Mouse (Mus musculus): ENCODE measurements around the gene Mrto4. TPM values are rescaled to one million over a fixed set of nuclear protein-coding genes. Genes with fewer than 3 reads are reported as not detected.
A peak's percentile ranks its signal among the peaks of the same experiment; 100 is the strongest.

Gene Mrto4
- polyA plus RNA-seq, 1 experiment from 2014 or later = 123 TPM

DNA sequence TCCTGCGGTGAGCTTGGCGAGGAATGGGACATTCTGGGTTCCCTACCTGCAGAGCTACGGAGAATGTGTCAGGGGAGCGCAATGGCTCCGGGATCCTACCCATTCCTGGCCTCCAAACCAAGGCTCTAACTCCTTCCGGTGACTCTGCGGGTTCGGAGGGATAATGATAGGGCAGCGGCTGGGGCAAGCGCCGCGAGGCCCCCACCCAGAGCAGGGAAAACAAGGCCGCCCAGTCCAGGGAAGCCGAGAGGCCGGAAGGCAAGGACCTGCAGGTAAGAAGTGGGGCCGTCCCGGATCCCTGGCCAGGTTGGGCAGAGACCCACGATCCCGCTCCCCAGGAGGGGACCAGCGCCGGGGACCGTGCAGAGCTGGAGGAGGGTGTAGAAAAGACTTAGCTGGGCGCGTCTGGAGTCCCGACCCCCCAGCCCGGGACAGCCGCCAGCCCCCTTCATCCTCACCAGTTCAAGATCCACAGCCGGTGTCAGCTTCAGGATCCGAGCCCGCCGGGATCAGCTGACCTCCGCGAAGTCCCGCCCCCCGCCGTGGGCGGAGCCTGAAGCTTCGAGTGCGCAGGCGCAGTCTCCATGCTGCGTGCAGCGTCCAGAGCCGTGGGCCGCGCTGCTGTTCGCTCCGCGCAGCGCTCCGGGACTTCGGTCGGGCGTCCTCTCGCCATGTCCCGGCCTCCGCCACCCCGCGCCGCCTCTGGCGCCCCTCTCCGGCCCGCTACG, 42.0 kb downstream of the Mrto4 start, which contains the start of the genes Pqlc2 and Akr7a5:
TSS of gene Pqlc2 (minus strand) at position 538 of the 728 bp plus-strand sequence.
TSS of gene Akr7a5 (plus strand) at position 574 of the 728 bp plus-strand sequence.
- Histone ChIP-seq H3K4me1 (replicated peaks; ENCODE audit: control insufficient read depth, insufficient read depth, low read length) (peaks cover 6% of the 10 kb centered on the region), H3K27me3 (ENCODE audit: control insufficient read depth, insufficient read depth, low read length) (peaks cover 6% of the 10 kb centered on the region; the same call in 1 of the 2 replicates), H3K27ac (ENCODE audit: low read depth, low read length) (0 out of 2 replicates have a peak within 1 kb of the TSS, but pooled peaks have one; percentile 2), H3K9me3 (ENCODE audit: control insufficient read depth, low read length) (no peaks in the 10 kb centered on the region), H3K4me2 (replicated peaks; ENCODE audit: low read depth, low read length) (peak within 1 kb of the TSS; percentile 83), H3K4me3 (ENCODE audit: low read depth, low read length) (peak within 1 kb of the TSS; percentile 64), H3K9ac (ENCODE audit: low read depth, low read length) (peak within 1 kb of the TSS; percentile 77), H3K36me3 (ENCODE audit: control insufficient read depth, insufficient read depth, low read length) (no peaks in the 10 kb centered on the region)
- peak; percentile 89 for ATAC-seq (ENCODE audit: low FRiP score)
- DNase-seq (ENCODE audit: low spot score) = peak; percentile 99
- 1% methylated on average over 50 of the region's 63 CpGs for WGBS

DNA sequence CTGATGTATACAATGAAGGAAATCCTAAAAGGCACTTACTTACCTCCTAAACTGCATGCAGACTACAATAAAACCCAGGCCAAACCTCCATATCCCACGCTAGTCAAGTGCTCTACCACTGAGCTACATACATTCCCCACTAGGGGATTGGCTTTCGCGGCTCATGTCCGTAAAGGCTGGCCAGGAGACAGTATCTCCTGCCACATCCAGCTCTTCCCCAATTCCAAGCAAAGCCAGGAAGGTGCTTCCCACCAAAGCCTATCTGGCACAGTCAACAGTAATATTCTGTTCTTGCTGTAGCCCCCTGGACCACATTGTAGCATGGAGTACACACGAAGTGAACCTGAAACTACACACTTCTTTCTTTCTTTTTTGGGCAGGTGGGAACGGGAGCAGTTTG, 42.7 kb downstream of the Mrto4 start:
- WGBS = 24% methylated on average over 6 of the region's 6 CpGs
- H3K27ac ChIP-seq (ENCODE audit: low read depth, low read length) = no peak overlapping the region
- peaks cover 6% of the 10 kb centered on the region; the same call in 1 of the 2 replicates for H3K27me3 ChIP-seq (ENCODE audit: control insufficient read depth, insufficient read depth, low read length)
- peaks cover 6% of the 10 kb centered on the region for H3K4me1 ChIP-seq (replicated peaks; ENCODE audit: control insufficient read depth, insufficient read depth, low read length)
- H3K36me3 ChIP-seq (ENCODE audit: control insufficient read depth, insufficient read depth, low read length) = no peaks in the 10 kb centered on the region
- no peaks in the 10 kb centered on the region for H3K9me3 ChIP-seq (ENCODE audit: control insufficient read depth, low read length)
- peak overlapping the region; percentile 83 for H3K4me2 ChIP-seq (replicated peaks; ENCODE audit: low read depth, low read length)
- H3K9ac ChIP-seq (ENCODE audit: low read depth, low read length) = peak overlapping the region; percentile 77
- H3K4me3 ChIP-seq (ENCODE audit: low read depth, low read length) = peak overlapping the region; percentile 64
- DNase-seq (ENCODE audit: low spot score) (no peak), ATAC-seq (ENCODE audit: low FRiP score) (no peak)

DNA sequence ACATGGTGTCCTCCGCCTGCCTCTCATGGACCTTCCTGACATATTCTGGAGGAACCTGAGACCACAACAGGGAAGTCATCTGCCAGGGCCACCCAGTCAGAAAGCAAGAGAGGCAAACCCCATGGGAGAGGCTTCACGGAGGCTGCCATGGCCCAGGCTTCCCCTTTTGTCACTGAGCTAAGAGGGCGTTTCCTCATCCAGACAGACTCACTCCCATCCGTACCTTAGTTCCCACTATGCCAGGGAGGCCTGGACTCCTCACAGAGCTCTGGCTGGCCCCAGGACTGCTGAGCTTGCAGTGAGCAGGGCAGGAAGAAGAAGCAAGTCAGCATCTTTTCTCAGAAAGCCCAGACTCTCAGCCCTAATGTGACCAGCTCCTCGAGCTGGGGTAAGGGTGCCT, 44.5 kb downstream of the Mrto4 start:
- DNase-seq (ENCODE audit: low spot score) (no peak), ATAC-seq (ENCODE audit: low FRiP score) (no peak)
- Histone ChIP-seq H3K36me3 (ENCODE audit: control insufficient read depth, insufficient read depth, low read length) (no peaks in the 10 kb centered on the region), H3K4me2 (replicated peaks; ENCODE audit: low read depth, low read length) (no peak overlapping the region), H3K9ac (ENCODE audit: low read depth, low read length) (no peak overlapping the region), H3K9me3 (ENCODE audit: control insufficient read depth, low read length) (no peaks in the 10 kb centered on the region), H3K4me3 (ENCODE audit: low read depth, low read length) (no peak overlapping the region), H3K27me3 (ENCODE audit: control insufficient read depth, insufficient read depth, low read length) (peaks cover 6% of the 10 kb centered on the region; the same call in 1 of the 2 replicates), H3K4me1 (replicated peaks; ENCODE audit: control insufficient read depth, insufficient read depth, low read length) (peaks cover 6% of the 10 kb centered on the region), H3K27ac (ENCODE audit: low read depth, low read length) (no peak overlapping the region)
- WGBS = 85% methylated on average over 5 of the region's 5 CpGs

DNA sequence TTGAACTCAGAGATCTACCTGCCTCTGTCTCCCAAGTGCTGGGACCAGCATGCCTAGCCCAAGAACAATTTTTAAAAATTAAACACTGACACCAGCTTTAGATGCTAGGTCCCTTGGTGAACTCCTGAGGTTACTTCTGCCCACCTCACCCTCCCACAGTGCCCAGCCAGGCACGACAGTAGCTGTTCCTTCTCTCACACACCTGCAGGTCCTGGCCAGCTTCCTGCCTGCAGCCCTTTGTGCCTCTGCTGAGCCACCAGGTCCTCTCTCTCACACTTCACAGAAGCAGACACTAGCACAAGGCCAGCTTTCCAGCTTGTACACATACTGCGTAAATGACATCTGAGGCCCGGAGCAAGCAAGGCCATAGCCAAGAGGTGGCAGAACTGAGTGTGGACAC, 46.9 kb downstream of the Mrto4 start:
- Histone ChIP-seq H3K27me3 (ENCODE audit: control insufficient read depth, insufficient read depth, low read length) (no peaks in the 10 kb centered on the region), H3K27ac (ENCODE audit: low read depth, low read length) (no peak overlapping the region), H3K4me3 (ENCODE audit: low read depth, low read length) (no peak overlapping the region), H3K4me1 (replicated peaks; ENCODE audit: control insufficient read depth, insufficient read depth, low read length) (no peaks in the 10 kb centered on the region; the same call in 1 of the 2 replicates), H3K9me3 (ENCODE audit: control insufficient read depth, low read length) (no peaks in the 10 kb centered on the region), H3K9ac (ENCODE audit: low read depth, low read length) (no peak overlapping the region), H3K4me2 (replicated peaks; ENCODE audit: low read depth, low read length) (no peak overlapping the region), H3K36me3 (ENCODE audit: control insufficient read depth, insufficient read depth, low read length) (no peaks in the 10 kb centered on the region)
- 93% methylated on average over 3 of the region's 3 CpGs for WGBS
- DNase-seq (ENCODE audit: low spot score) (no peak), ATAC-seq (ENCODE audit: low FRiP score) (no peak)

DNA sequence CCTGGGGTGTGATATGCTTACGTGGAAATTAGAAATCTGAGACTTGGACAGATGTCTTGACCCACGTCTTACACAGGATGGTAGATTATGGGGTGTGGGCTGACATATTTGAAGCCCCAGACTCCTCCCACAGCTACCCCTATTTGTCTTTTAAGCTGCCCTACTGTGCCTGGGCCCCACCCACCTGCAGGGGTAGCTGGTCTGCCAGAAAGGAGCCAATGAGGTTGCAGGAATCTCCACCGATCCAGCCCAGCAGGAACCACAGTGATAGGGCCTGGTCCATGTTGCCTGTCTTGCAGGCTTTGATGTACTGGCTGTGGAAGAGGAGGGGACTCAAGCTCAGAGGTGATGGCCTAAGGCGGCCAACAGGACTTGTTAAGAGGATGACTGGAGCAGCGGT, 50.1 kb downstream of the Mrto4 start:
- Histone ChIP-seq H3K27me3 (ENCODE audit: control insufficient read depth, insufficient read depth, low read length) (no peaks in the 10 kb centered on the region), H3K27ac (ENCODE audit: low read depth, low read length) (no peak overlapping the region), H3K9ac (ENCODE audit: low read depth, low read length) (no peak overlapping the region), H3K4me3 (ENCODE audit: low read depth, low read length) (no peak overlapping the region), H3K9me3 (ENCODE audit: control insufficient read depth, low read length) (no peaks in the 10 kb centered on the region), H3K4me1 (replicated peaks; ENCODE audit: control insufficient read depth, insufficient read depth, low read length) (no peaks in the 10 kb centered on the region), H3K4me2 (replicated peaks; ENCODE audit: low read depth, low read length) (no peak overlapping the region), H3K36me3 (ENCODE audit: control insufficient read depth, insufficient read depth, low read length) (no peaks in the 10 kb centered on the region)
- DNase-seq (ENCODE audit: low spot score) (no peak), ATAC-seq (ENCODE audit: low FRiP score) (no peak)
- WGBS = 60% methylated on average over 5 of the region's 5 CpGs

DNA sequence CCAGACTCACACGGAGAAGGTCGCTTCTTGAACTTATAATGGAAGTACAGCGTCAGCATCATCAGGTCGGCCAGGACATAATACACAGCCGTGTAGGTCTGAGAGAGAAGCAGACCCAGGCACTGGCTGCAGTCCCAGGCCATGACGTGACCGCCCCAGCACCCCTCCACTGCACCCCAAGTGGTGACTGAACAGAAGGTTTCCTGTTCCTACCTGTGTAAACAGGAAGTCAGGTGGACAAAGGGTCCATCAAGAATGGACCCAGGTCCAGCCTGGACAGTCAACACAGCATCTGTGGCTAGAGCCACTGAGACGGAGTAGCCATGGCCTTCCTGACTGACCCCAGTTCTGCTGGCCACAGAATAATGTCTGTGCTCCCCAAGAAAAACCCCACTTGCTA, 50.6 kb downstream of the Mrto4 start:
- DNase-seq (ENCODE audit: low spot score) (no peak), ATAC-seq (ENCODE audit: low FRiP score) (no peak)
- Histone ChIP-seq H3K9ac (ENCODE audit: low read depth, low read length) (no peak overlapping the region), H3K27me3 (ENCODE audit: control insufficient read depth, insufficient read depth, low read length) (no peaks in the 10 kb centered on the region), H3K9me3 (ENCODE audit: control insufficient read depth, low read length) (no peaks in the 10 kb centered on the region), H3K27ac (ENCODE audit: low read depth, low read length) (no peak overlapping the region), H3K4me1 (replicated peaks; ENCODE audit: control insufficient read depth, insufficient read depth, low read length) (no peaks in the 10 kb centered on the region), H3K4me2 (replicated peaks; ENCODE audit: low read depth, low read length) (no peak overlapping the region), H3K36me3 (ENCODE audit: control insufficient read depth, insufficient read depth, low read length) (no peaks in the 10 kb centered on the region), H3K4me3 (ENCODE audit: low read depth, low read length) (no peak overlapping the region)
- WGBS = 89% methylated on average over 8 of the region's 8 CpGs

DNA sequence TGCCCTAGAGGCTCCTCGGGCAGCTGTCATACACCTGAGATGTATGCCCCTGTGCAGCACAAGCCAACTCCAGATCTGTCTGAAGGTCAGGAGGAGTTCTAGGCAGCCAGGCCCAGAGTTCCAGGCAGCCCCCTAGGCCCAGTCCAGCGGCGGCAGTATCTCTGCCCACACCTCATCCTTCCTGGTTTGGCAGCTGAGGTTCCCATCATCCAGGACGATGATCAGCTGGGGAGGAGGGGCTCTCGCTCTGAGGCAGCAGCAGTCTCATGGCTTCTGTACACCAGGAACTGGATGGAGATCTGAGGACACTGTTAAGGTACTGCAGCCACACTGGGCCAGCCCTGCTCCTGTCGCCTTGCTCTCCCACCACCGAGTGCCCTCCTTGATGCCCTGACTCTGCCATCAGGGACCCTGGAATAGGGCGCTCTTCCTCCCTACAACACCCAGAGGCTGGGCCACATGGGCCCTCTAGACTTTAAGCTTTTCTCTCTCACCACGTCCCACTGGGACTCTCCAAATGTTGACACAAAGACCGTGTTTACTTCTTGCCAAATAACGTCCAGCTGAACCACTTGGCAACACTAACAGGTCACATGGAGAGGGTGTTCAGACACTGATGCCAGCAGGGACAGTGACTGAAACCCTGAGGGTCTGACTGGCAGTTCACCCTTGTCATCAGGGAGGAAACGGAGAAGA, 53.6 kb downstream of the Mrto4 start:
- Histone ChIP-seq H3K9me3 (ENCODE audit: control insufficient read depth, low read length) (no peaks in the 10 kb centered on the region), H3K4me1 (replicated peaks; ENCODE audit: control insufficient read depth, insufficient read depth, low read length) (no peaks in the 10 kb centered on the region), H3K27me3 (ENCODE audit: control insufficient read depth, insufficient read depth, low read length) (no peaks in the 10 kb centered on the region), H3K36me3 (ENCODE audit: control insufficient read depth, insufficient read depth, low read length) (no peaks in the 10 kb centered on the region), H3K4me3 (ENCODE audit: low read depth, low read length) (no peak overlapping the region), H3K9ac (ENCODE audit: low read depth, low read length) (no peak overlapping the region), H3K4me2 (replicated peaks; ENCODE audit: low read depth, low read length) (no peak overlapping the region), H3K27ac (ENCODE audit: low read depth, low read length) (no peak overlapping the region)
- no peak for ATAC-seq (ENCODE audit: low FRiP score)
- 84% methylated on average over 12 of the region's 12 CpGs for WGBS
- DNase-seq (ENCODE audit: low spot score) = no peak

DNA sequence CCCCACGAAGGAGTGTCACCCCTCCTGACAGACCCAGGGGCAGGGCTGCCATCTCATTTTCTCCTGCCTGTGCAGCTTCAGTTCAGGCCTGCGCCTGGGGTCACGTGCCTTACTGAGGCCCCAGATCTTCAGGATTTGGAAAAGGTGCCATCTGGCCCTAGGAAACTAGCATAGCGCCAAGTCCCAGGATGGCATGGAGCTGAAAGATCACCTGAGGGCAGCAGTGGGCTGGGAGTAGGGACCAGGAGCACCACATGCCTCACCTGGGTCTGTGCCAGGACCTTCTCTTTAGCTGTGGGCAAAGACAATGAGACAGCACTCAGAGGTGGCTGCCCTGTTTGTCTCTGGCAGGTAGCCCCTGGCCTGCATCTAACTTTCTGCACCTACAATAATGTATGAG, 54.8 kb downstream of the Mrto4 start:
- Histone ChIP-seq H3K9ac (ENCODE audit: low read depth, low read length) (no peak overlapping the region), H3K4me2 (replicated peaks; ENCODE audit: low read depth, low read length) (no peak overlapping the region), H3K4me1 (replicated peaks; ENCODE audit: control insufficient read depth, insufficient read depth, low read length) (no peaks in the 10 kb centered on the region), H3K4me3 (ENCODE audit: low read depth, low read length) (no peak overlapping the region), H3K36me3 (ENCODE audit: control insufficient read depth, insufficient read depth, low read length) (no peaks in the 10 kb centered on the region), H3K27me3 (ENCODE audit: control insufficient read depth, insufficient read depth, low read length) (no peaks in the 10 kb centered on the region), H3K9me3 (ENCODE audit: control insufficient read depth, low read length) (no peaks in the 10 kb centered on the region), H3K27ac (ENCODE audit: low read depth, low read length) (no peak overlapping the region)
- ATAC-seq (ENCODE audit: low FRiP score) (no peak), DNase-seq (ENCODE audit: low spot score) (no peak)
- WGBS = 90% methylated on average over 4 of the region's 4 CpGs
